Mouse (Mus musculus) WW6 (cell line): ENCODE results near the gene Prpf40a.
A peak's percentile ranks its signal among the peaks of the same experiment; 100 is the strongest.

Source experiments
- DNase-seq: peaks from one replicate; pipeline ENCODE4 v3.0.0-alpha.2; 2013; ENCODE audit warnings: low read depth, low spot score

Gene Prpf40a

DNA sequence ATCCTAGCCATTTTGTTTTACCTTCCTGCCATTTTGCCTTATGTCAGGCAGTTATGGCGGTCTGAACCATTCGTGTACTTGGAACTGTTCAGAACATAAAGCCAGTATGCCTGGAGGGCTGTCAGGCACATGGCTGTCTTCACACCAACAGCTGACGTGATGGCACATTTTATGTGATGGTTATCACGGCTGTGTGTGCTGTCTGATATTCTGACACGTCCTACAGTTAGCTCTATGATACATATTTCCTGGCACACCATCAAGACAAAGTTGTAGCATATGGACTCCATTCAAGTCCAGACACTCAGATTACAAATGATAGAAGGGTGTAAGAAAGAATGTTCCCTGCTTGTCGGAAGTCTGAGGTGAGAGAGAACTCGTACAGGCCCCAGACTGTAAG, 85.0 kb downstream of the Prpf40a start:
- DNase-seq = no peak

DNA sequence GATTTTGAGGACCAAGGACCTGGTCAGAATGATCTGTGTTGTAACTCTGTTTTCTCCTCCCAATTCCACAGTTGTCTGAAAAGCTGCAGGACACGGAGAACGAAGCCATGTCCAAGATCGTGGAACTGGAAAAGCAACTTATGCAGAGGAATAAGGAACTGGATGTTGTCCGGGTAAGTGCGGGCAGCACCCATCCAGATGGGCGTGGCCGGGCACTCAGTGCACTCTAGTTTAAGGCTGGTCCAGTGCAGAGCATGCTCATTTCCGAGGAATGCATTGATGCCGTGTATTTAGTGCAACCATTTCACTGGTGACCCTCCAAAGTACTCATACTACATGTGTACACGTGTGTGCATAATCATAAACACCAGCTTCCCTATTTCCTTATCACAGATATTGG, 85.7 kb downstream of the Prpf40a start:
- DNase-seq = no peak

DNA sequence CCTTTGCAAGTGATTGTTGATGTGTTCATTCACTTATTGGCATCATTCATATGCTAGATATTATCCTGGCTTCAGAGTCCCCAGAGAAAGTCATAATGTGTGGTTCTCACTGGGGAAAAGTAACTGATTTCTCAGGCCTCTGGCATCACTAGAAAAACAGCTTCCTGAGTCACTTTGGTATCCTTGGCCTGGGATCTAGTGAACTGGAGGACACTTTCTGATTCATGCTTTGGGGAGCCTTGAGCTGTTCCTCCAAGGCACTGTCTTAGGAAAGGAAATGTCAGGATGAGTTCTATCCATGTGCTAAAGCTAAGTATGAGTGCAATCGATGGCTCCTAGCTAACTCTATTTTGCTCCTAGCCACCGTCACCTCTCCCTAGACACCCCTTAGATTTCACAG, 88.2 kb downstream of the Prpf40a start:
- DNase-seq = no peak

DNA sequence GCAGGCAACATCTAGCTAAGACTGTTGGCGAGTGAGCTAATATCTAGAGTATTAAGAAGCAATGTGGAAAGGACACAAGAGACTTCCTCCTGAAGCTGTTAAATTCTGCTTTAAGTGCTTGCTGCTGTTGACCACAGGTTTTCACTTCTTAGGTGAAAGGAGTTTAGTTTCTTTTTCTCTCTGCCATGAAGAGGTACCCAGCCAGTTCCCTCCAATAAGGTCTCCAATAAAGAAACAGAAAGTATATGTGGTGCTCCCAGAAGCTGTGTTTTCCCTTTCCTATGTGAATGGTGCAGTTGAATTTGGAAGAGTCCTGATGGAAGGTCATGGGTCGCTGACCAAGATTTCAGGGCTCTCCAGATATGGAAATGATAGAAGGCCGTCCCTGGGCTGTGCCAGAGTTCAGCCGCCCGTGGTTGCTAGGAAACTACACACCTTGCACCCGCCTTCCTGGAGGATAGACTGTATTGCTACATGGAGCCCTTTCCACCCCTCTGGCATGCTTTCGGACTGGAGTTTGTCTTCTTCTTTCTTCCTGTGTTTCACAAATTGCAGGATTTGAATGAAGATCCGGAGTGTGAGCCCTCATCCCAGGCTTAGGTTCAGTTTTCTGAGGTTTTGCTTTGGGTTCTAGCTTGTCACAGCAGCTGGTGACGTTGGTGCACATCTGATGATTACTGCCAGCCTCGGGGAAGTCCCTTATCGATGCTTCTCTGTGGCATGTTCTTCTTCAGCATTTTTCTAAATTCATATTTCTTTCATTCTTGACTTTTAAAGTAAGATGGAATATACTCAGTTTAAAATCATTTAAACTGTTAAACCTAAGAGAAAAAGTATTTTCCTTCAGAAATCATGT, 89.0 kb downstream of the Prpf40a start:
- DNase-seq = no peak

DNA sequence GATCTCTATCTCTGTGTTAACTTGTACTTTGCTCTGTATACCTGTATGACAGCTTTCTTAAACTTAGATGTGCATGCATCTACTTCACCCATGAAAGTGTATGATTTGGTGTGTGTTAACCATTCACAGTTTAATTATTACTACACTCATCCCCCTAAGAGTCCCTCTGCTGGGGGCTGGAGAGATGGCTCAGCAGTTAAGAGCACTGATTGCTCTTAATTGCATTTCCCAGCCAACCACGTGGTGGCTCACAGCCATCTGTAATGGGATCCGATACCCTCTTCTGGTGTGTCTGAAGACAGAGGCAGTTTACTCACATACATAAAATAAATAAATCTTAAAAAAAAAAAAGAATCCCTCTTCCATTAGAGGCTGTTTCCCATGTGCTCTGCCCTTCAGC, 91.0 kb downstream of the Prpf40a start:
- no peak for DNase-seq

DNA sequence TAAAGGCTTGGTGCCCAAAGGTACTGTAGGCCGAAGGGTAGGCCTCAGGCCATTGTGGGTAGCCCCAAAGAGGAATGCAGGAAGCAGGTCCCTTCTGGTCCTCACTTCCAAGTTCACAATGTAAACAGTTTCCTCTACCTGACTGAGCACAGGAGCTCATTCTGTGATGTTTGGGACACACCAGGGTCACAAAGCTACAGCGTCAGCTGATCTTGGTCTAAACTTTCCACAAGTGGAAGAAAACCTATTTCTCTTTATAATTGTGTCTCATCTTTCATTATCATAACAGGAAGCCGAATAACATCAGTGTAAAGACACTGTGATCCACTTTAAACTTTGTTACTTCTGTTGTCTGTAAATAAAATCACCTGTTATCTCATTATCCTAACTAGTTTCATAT, 95.6 kb downstream of the Prpf40a start:
- no peak for DNase-seq

DNA sequence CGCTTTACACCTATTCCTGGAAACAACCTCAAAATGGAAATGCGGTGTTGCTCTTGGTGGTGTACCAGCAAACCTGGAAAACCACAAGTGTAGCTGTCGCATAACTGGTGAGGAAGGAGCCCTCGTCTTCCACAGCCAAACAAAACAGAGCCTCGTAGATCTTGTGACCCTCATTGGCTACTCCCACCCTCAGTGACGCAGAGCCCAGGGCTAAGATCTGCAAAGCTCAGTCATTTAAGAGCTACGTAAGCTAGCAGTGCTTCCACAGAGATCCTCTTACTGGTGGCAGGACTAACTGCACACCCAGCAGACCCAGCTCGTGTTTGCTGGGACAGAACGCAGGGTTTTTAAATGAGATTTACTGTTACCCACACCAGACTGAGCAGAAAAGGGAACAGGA, 96.1 kb downstream of the Prpf40a start:
- no peak for DNase-seq

DNA sequence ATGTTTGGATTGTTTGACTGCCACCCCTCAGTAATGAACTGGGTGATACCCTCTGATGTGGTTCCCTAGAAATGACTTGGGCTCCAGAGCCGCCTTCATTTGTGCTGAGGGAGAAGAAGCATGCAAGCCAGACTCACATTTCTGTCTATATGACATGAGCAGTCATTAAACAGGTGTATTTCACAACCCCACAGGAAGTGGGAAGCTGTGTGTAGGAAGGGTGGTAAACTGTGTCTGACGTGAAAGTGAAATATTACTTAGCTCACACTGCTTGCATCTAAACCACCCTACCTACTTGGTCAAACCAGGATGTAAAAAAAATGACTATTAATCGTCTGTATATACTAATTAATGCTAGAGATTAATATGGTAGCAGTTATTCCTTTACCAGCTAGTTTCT, 102.3 kb downstream of the Prpf40a start:
- no peak for DNase-seq

DNA sequence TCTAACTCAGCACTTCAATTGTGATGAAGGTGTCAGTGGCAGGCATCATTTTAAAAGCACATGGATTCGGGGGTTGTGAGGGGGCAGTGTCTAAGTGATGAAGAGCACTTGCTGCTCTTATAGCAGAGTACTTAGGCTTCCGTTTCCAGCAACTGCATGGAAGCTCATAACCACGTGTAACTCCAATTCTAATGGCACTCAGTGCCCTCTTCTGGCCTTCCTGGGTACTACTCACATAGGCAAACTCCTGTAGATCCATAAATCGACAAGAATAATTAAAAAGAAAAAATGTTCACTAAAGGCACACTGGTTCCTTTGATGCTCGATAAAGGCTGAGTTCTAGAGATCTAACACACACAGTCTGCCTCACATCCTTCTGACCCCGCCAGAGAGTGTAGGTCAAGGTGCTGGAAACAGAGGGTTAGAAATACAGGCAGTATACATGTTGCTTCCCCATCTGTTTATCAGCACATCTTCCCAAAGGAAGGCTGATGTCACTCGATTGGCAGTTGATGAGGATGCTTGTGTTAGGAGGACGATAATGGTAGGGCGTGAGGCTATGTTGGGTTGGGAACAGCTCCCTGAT, 105.4 kb downstream of the Prpf40a start:
- peak; percentile 29 for DNase-seq
